Mouse (Mus musculus) brain, embryonic 18.5 days (tissue): ENCODE data around the gene Mpi.

Experiments used
- DNase-seq: peaks from one replicate; pipeline ENCODE4 v3.0.0-alpha.2; 2012; ENCODE audit warnings: low read depth, low spot score

Mpi gene

GRCm38 (mm10) chr9:57561711-57562099, 9.1 kb upstream of the Mpi start:
- DNase-seq: no peak

GRCm38 (mm10) chr9:57560861-57561710, 8.5 kb upstream of the Mpi start, which contains the start of gene Scamp2:
TSS of gene Scamp2 (plus strand) at chr9:57560943.
- peak; percentile 87 for DNase-seq

DNA sequence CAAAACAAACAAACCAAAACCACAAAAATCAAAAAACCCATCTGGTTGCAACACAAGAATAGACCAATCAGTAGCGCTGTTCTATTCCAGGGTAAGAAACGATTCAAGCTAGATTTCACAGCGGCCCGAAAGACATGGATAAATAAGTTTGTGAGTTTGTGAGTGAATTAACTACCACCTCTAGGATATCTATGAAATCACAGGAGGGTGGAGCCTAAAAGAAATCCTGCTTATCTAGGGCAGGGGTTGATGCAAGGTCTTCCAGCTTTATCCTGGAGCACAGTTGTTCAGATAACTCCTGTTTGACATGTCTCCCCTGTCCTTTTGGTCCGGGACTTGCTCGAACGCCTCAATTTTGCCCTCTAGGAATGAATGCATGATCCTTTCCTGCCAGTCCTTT, 7.7 kb upstream of the Mpi start:
- no peak for DNase-seq

- no peak for DNase-seq
These were observed 7.0 kb upstream of the Mpi start for GRCm38 (mm10) chr9:57559568-57559967.

- no peak for DNase-seq
These were observed 6.1 kb upstream of the Mpi start for GRCm38 (mm10) chr9:57558625-57559024.

DNA sequence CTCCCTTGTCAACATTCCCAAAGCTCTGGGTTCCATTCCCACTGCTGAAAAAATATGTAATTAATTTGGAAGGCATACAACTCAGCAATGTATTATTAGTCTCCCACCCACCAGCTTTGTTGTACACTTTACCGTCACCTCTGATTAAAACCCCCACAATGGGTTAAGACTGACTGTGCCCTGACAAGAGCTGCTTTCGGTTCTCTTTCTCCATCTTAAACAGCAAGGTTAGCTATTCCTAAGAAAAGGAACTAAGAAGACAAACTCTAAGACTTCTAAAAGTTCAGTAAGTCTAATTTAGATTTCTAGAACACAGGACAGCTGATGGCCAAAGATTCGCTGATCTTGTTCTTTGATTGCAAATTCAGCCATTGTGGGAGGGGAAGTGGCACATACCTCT, 4.7 kb upstream of the Mpi start:
- DNase-seq: no peak

DNA sequence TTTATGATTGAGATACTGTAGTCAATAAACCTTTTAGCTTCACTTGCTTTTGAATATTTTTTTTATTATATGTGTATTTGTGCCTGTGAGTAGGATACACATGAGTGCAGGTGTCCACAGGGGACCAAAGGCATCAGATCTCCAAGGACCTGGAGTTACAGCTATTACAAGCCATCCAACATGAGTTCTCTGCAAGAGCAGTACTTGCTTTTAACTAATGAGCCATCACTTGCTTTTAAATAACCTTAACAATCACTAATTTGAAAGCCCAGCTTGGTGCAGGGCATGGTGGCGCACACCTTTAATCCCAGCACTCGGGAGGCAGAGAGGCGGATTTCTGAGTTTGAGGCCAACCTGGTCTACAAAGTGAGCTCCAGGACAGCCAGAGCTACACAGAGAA, 2.2 kb upstream of the Mpi start:
- DNase-seq: no peak

DNA sequence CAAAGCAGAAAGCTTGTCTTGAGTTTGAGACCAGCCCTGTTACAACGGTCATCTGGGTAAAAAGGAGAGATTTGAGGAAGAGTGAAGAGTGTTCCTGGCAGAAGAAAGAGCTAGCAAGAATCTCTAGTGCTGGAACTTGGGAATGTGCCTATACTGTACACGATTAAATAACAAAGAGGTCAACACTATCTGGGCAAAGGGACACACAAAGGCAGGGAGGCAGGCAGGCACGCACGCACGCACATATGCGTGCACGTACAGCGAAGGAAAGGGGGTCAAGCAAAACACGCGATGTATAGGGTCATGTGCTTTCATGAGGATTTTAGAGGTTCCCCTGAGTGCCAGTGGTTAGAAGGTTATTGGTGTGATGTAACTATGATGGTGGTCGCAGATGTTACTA, 556 bp upstream of the Mpi start:
- no peak for DNase-seq

DNA sequence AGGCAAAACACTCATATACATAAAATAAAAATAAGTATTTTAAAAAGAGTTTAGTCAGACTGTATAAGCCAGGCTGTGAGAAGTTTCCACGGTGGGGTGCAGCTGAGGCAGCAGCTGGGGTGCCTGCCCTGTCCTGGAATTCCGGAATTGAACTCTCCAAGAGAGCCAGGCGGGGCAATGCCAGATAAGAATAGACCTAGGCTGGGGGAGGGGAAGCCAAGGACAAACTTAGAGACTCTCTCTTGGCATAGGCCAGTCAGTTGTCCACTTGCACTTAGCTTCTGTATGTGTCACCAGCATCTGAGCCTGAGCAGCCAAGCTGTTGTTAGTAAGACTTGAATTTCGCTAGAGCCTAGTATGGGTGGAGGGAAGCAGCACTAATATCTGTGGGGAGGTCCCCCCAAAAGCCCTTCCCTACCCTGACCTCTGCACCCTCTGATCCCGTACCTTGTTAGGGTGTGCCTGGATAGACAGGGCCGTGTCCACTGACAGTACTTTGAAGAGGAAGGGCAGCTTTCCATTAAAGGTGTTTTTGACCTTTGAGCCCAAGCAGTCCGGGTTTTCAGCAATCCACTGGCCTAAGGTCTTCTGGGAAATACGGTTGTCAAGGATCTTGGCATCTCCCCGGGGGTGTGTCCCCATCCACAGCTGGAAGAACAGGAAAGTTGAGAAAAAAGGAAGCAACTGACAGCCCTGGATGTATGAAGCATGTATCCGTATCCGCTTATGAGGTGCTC, 2.3 kb downstream of the Mpi start:
- no peak for DNase-seq

DNA sequence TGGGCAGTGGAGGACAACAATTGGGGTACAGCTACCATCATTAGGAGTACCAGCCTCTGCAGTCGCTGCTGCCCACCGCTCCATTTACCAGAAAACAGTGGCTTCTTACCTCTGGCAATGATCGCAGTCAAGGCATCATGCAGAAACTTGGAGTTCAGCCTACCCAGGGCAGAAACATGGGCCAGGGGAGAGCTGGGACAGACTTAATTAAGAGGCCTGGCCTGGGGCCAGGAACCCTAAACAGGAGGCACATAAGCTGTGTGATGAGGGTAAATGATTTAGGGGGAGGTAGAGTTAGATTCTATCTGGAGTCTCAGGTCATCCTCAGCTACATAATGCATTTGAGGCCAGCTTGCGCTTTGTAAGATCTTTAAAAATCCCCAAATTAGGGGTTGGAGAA, 3.4 kb downstream of the Mpi start:
- DNase-seq: no peak

- DNase-seq: no peak
These were observed 4.7 kb downstream of the Mpi start for GRCm38 (mm10) chr9:57547869-57548268.

- DNase-seq: no peak
These were observed 5.3 kb downstream of the Mpi start for GRCm38 (mm10) chr9:57547287-57547686.

GRCm38 (mm10) chr9:57543951-57544350, 8.6 kb downstream of the Mpi start:
- no peak for DNase-seq

GRCm38 (mm10) chr9:57541312-57541711, 11.3 kb downstream of the Mpi start:
- DNase-seq: no peak

DNA sequence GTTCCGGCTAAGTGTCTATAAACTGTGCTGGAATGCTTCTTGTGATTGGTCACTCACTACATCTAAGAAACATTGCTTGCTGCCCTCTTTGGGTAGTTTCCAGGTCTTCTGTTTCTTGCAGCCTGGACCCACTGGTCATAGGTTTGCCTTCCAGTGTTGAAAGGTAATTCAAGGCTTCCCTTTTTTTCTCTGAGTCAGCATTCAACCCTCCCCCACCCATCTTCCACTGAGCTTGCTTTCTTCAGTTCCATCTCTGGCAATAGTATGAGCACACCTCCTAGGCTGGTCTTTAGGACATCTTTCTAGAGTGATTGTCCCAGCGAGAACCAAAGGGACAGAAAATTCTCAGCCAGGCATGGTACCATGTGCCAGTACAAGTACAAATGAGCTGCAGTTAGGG, 13.0 kb downstream of the Mpi start:
- DNase-seq: no peak

GRCm38 (mm10) chr9:57537728-57538181, 14.8 kb downstream of the Mpi start:
- DNase-seq: no peak

GRCm38 (mm10) chr9:57537044-57537727, 15.4 kb downstream of the Mpi start, which contains the start of gene Fam219b:
TSS of gene Fam219b (plus strand) at chr9:57537528.
- peak; percentile 78 for DNase-seq

- DNase-seq: no peak
These were observed 16.2 kb downstream of the Mpi start for GRCm38 (mm10) chr9:57536362-57536761.

DNA sequence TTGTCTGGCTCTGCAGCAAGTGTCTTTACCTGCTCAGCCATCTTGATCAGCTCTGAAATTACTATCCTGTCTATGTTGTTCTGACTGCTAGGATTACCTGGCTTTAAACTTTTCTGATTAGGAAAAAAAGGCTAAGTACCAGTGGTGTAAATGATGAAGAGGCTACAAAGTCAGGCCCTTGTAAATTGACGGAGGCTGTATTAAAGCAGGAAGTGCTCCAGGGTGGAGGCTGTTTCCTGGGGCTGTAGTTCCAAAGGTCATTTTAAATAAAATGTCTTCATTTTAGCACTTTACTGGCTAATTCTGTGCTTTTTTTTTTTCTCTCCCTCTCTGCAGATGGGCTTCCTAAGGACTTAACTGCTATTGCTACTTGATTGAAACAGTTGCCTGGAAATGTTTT, 20.6 kb downstream of the Mpi start:
- DNase-seq: no peak

- DNase-seq: no peak
These were observed 26.1 kb downstream of the Mpi start for GRCm38 (mm10) chr9:57526435-57526834.

DNA sequence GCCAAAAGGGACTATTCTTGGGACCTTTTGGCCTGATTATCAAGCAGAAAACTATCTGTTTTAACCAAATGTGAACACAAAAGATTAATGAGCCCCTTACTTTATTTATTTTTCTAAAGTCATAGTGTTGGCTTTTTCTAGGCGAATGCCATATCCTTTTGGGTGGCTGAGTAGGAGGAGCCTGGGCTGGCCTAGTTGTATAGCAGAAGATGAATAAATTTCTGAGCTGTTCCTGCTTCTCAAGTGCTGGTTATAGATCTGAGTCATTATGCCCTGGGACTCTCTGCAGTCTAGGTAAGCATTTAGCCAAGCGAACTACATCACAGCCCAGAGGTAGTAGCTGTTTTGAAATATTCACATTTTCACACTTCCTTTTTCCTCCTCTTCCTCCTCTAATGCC, 27.0 kb downstream of the Mpi start:
- no peak for DNase-seq

DNA sequence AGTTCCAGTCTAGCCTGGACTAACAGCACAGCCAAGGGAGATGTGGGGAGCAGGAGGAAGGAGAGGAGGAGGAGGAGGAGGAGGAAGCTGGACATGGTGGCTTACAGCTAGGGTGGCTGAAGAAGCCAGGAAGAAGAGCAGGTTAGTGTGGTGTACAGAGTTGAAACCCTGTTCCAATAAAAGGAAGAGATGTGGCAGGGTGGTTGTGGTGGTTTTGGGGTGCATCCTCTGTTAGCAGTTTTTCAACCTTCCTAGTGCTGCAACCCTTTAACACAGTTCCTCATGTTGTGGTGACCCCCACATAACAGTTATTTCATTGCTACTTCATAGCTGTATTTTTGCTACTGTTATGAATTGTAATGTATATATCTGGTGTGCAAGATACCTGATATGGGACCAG, 28.1 kb downstream of the Mpi start:
- DNase-seq: no peak
